8 mouse cellular contexts compared by ENCODE assay signal in genomic region chr3:104865341-104865788, GRCm38 (mm10). TPM values are rescaled to one million over a fixed set of nuclear protein-coding genes. Genes with fewer than 3 reads are reported as not detected.
DNase-seq lines count a peak whose midpoint lies in the region; ATAC-seq lines count a peak whose summit lies in the region.

No protein-coding gene starts in this region.

- peak overlapping the region; percentile 99 for H3K27ac ChIP-seq in heart, embryonic 16.5 days (ENCODE audit: low read length)
- peak overlapping the region; percentile 94 for H3K27ac ChIP-seq in hindbrain, embryonic 11.5 days (ENCODE audit: low read depth, low read length)

- peak overlapping the region; percentile 100 for H3K4me3 ChIP-seq in heart, embryonic 16.5 days (ENCODE audit: low read length)
- H3K4me3 ChIP-seq in hindbrain, embryonic 11.5 days (ENCODE audit: low read depth, low read length) = peak overlapping the region; percentile 95

- WGBS in heart, embryonic 16.5 days = under 1% methylated on average over 12 of the region's 12 CpGs
- WGBS in hindbrain, embryonic 11.5 days = under 1% methylated on average over 12 of the region's 12 CpGs

- peak; percentile 4; the same call in 1 of the 2 replicates for ATAC-seq in heart, embryonic 16.5 days (replicated peaks; ENCODE audit: extremely low read depth, insufficient read depth, low FRiP score)
- ATAC-seq in hindbrain, embryonic 11.5 days (ENCODE audit: low FRiP score) = no peak

- peak overlapping the region; percentile 89 for H3K4me2 ChIP-seq in heart, embryonic 16.5 days (ENCODE audit: low read depth, low read length)
- H3K4me2 ChIP-seq in hindbrain, embryonic 11.5 days (replicated peaks; ENCODE audit: low read depth, low read length) = peak overlapping the region; percentile 51

- no peaks in the 10 kb centered on the region for H3K27me3 ChIP-seq in heart, embryonic 16.5 days (ENCODE audit: control insufficient read depth, insufficient read depth, low read length)
- no peaks in the 10 kb centered on the region for H3K27me3 ChIP-seq in hindbrain, embryonic 11.5 days (ENCODE audit: control insufficient read depth, insufficient read depth, low read length)

- H3K36me3 ChIP-seq in heart, embryonic 16.5 days (ENCODE audit: control insufficient read depth, insufficient read depth) = peaks cover 6% of the 10 kb centered on the region
- no peaks in the 10 kb centered on the region; the same call in 1 of the 2 replicates for H3K36me3 ChIP-seq in hindbrain, embryonic 11.5 days (ENCODE audit: control insufficient read depth, insufficient read depth, low read length)

- H3K9me3 ChIP-seq in heart, embryonic 16.5 days (replicated peaks; ENCODE audit: control insufficient read depth, low read length) = no peaks in the 10 kb centered on the region
- no peaks in the 10 kb centered on the region for H3K9me3 ChIP-seq in hindbrain, embryonic 11.5 days (ENCODE audit: control insufficient read depth, low read length)

- DNase-seq in heart, adult 11 months = no peak
- peak; percentile 49 for DNase-seq in T-cell, adult 2 months (ENCODE audit: low spot score)
- no peak for DNase-seq in hindbrain, embryonic 11.5 days (ENCODE audit: low spot score)
- peak; percentile 46 for DNase-seq in lung, postnatal 25 days (ENCODE audit: low spot score)
- no peak for DNase-seq in right cerebral cortex, postnatal 25 days
- DNase-seq in right cerebral cortex, postnatal 36 days (ENCODE audit: low spot score in 2 of 2) = no peak
- DNase-seq in cerebellum, postnatal 25 days = no peak

- peak overlapping the region; percentile 100 for H3K9ac ChIP-seq in heart, embryonic 16.5 days (ENCODE audit: low read length)
- peak overlapping the region; percentile 90 for H3K9ac ChIP-seq in hindbrain, embryonic 11.5 days (ENCODE audit: low read depth, low read length)

- peaks cover 31% of the 10 kb centered on the region for H3K4me1 ChIP-seq in heart, embryonic 16.5 days (ENCODE audit: control insufficient read depth, insufficient read depth, low read length)
- 0 out of 2 replicates have a peak, but pooled peaks cover 2% of the 10 kb centered on the region for H3K4me1 ChIP-seq in hindbrain, embryonic 11.5 days (replicated peaks; ENCODE audit: control insufficient read depth, insufficient read depth, low read length)

RNA-seq across cellular contexts. Expression of gene Capza1, which starts 1.1 kb away (rescaled TPM):
- polyA plus RNA-seq in heart, embryonic 16.5 days (2015; fragmentation: Nextera tagmentation; extraction: Ambion mirVana) = 170 and 187 TPM in 2 replicates
- polyA plus RNA-seq in hindbrain, embryonic 11.5 days (2014; fragmentation: Nextera tagmentation; extraction: Ambion mirVana) = 245 and 266 TPM in 2 replicates

RNA-seq across cellular contexts. Expression of gene St7l, which starts 1.6 kb away (rescaled TPM):
- 24.8 and 29.1 TPM in 2 replicates for polyA plus RNA-seq in heart, embryonic 16.5 days (2015; fragmentation: Nextera tagmentation; extraction: Ambion mirVana)
- 35.3 and 43.8 TPM in 2 replicates for polyA plus RNA-seq in hindbrain, embryonic 11.5 days (2014; fragmentation: Nextera tagmentation; extraction: Ambion mirVana)

RNA-seq across cellular contexts. Expression of gene Mov10, which starts 47.0 kb away (rescaled TPM):
- 25.4 and 29.7 TPM in 2 replicates for polyA plus RNA-seq in heart, embryonic 16.5 days (2015; fragmentation: Nextera tagmentation; extraction: Ambion mirVana)
- polyA plus RNA-seq in hindbrain, embryonic 11.5 days (2014; fragmentation: Nextera tagmentation; extraction: Ambion mirVana) = 15.1 and 15.2 TPM in 2 replicates

Comparison
In these comparisons a context has a peak if more than half of its experiments do, and no peak if none do; other contexts are left out.
1. DNase-seq: peak in T-cell, adult 2 months (single experiment) and lung, postnatal 25 days (single experiment); none in heart, adult 11 months (single experiment), hindbrain, embryonic 11.5 days (single experiment), right cerebral cortex, postnatal 25 days (single experiment), right cerebral cortex, postnatal 36 days (0 of 2) and cerebellum, postnatal 25 days (0 of 2).